Mouse (Mus musculus) embryonic fibroblast, embryonic 13.5 days (primary cell): ENCODE measurements around the gene Gab2.

ENCODE experiments used
- CTCF ChIP-seq: IDR thresholded peaks from 2 replicates; pipeline ENCODE4 v1.5.1; 2011; ENCODE audit warnings: mild to moderate bottlenecking, control low read depth, low read length, moderate library complexity, borderline replicate concordance; ENCODE audit not compliant: insufficient read depth
- POLR2A ChIP-seq: IDR thresholded peaks from 2 replicates; pipeline ENCODE4 v1.6.1; 2011; ENCODE audit warnings: low read depth, mild to moderate bottlenecking, control low read depth, low read length, moderate library complexity

- no peak for TF ChIP-seq CTCF
- no peak for TF ChIP-seq POLR2A
Observed at GRCm38 (mm10) chr7:97298943-97299342, 217.6 kb downstream of the Gab2 start.
